Mouse (Mus musculus) hindbrain, embryonic 15.5 days (tissue): Measurements from ENCODE around the gene AI837181. TPM values are rescaled to one million over a fixed set of nuclear protein-coding genes. Genes with fewer than 3 reads are reported as not detected.

Source experiments
- ATAC-seq: fragments of 200-750 bp; cut with Nextera tagmentation; 2 replicates; pipeline ENCODE4 v1.8.0; 2017; ENCODE audit warnings: low read depth, moderate number of reproducible peaks, moderate TSS enrichment; ENCODE audit not compliant: low FRiP score
- H3K27ac ChIP-seq: fragments of 300-500 bp; sonication (generic); replicated peaks from 2 replicates; pipeline ENCODE4 v1.5.1; 2015; ENCODE audit warnings: mild to moderate bottlenecking, inconsistent platforms
- H3K27me3 ChIP-seq: fragments of 300-500 bp; sonication (generic); 2 replicates; pipeline ENCODE4 v1.6.1; 2015; ENCODE audit warnings: control low read depth, inconsistent platforms
- H3K36me3 ChIP-seq: fragments of 300-500 bp; sonication (generic); 2 replicates; pipeline ENCODE4 v1.6.1; 2015; ENCODE audit warnings: control low read depth, inconsistent platforms
- H3K4me1 ChIP-seq: fragments of 300-500 bp; sonication (generic); replicated peaks from 2 replicates; pipeline ENCODE4 v1.6.1; 2015; ENCODE audit warnings: control low read depth, inconsistent platforms
- H3K4me2 ChIP-seq: fragments of 300-500 bp; sonication (generic); 2 replicates; pipeline ENCODE4 v1.6.1; 2015; ENCODE audit warnings: moderate library complexity, mild to moderate bottlenecking, inconsistent platforms
- H3K4me3 ChIP-seq: fragments of 300-500 bp; sonication (generic); 2 replicates; pipeline ENCODE4 v1.5.1; 2015; ENCODE audit warnings: mild to moderate bottlenecking, inconsistent platforms
- H3K9ac ChIP-seq: fragments of 300-500 bp; sonication (generic); 2 replicates; pipeline ENCODE4 v1.6.1; 2015; ENCODE audit warnings: inconsistent platforms
- H3K9me3 ChIP-seq: fragments of 300-500 bp; sonication (generic); 2 replicates; pipeline ENCODE4 v1.6.1; 2016; ENCODE audit warnings: control low read depth, inconsistent platforms
- WGBS: fragments of 180-500 bp; shearing (Covaris S2); methylation state at CpG from one replicate; pipeline ENCODE4 v1.1.7; 2015; 5-methylcytosine and 5-hydroxymethylcytosine counted together
- polyA plus RNA-seq: library from polyadenylated mRNA; unstranded; fragments of >200 nt; fragmentation: Nextera tagmentation; extraction: Ambion mirVana; gene quantifications from 2 replicates; pipeline ENCODE4 v1.2.1, GENCODE M21; 2015

Gene AI837181
- polyA plus RNA-seq, 1 experiment from 2014 or later, result 82.4 TPM

- Histone ChIP-seq H3K9ac (no peak overlapping the region), H3K9me3 (no peaks in the 10 kb centered on the region), H3K36me3 (peaks cover 3% of the 10 kb centered on the region), H3K27me3 (0 out of 2 replicates have a peak, but pooled peaks cover 2% of the 10 kb centered on the region), H3K4me1 (peaks cover 29% of the 10 kb centered on the region), H3K4me2 (no peak overlapping the region), H3K4me3 (no peak overlapping the region), H3K27ac (no peak overlapping the region)
- WGBS, result 81% methylated on average over 4 of the region's 4 CpGs
- ATAC-seq, result no peak
These were observed 7.0 kb downstream of the AI837181 start for GRCm38 (mm10) chr19:5431911-5432464.

- peak; percentile 58; the same call in 1 of the 2 replicates for ATAC-seq
- Histone ChIP-seq H3K27me3 (0 out of 2 replicates have a peak, but pooled peaks cover 5% of the 10 kb centered on the region), H3K9me3 (no peaks in the 10 kb centered on the region), H3K27ac (peak overlapping the region; percentile 62; the same call in 1 of the 2 replicates), H3K4me2 (peak overlapping the region; percentile 54), H3K36me3 (no peaks in the 10 kb centered on the region), H3K4me1 (peaks cover 22% of the 10 kb centered on the region), H3K4me3 (0 out of 2 replicates have a peak overlapping the region, but pooled peaks have one; percentile 6), H3K9ac (no peak overlapping the region)
- WGBS, result 13% methylated on average over 16 of the region's 16 CpGs
These were observed 8.3 kb downstream of the AI837181 start for GRCm38 (mm10) chr19:5432992-5433852.

GRCm38 (mm10) chr19:5433951-5434350 lies 9.0 kb downstream of the AI837181 start:
- H3K9ac ChIP-seq, result no peak overlapping the region
- no peaks in the 10 kb centered on the region for H3K9me3 ChIP-seq
- peak overlapping the region; percentile 62; the same call in 1 of the 2 replicates for H3K27ac ChIP-seq
- H3K27me3 ChIP-seq, result 0 out of 2 replicates have a peak, but pooled peaks cover 5% of the 10 kb centered on the region
- H3K4me1 ChIP-seq, result peaks cover 22% of the 10 kb centered on the region
- WGBS, result 71% methylated on average over 7 of the region's 7 CpGs
- H3K4me2 ChIP-seq, result peak overlapping the region; percentile 54
- no peaks in the 10 kb centered on the region for H3K36me3 ChIP-seq
- H3K4me3 ChIP-seq, result no peak overlapping the region
- no peak for ATAC-seq

GRCm38 (mm10) chr19:5444371-5444908 lies 19.5 kb downstream of the AI837181 start:
- H3K9ac ChIP-seq, result no peak overlapping the region
- 69% methylated on average over 9 of the region's 9 CpGs for WGBS
- H3K9me3 ChIP-seq, result no peaks in the 10 kb centered on the region
- peaks cover 20% of the 10 kb centered on the region for H3K4me1 ChIP-seq
- no peak overlapping the region for H3K27ac ChIP-seq
- H3K36me3 ChIP-seq, result no peaks in the 10 kb centered on the region
- no peak for ATAC-seq
- H3K4me2 ChIP-seq, result no peak overlapping the region
- H3K4me3 ChIP-seq, result no peak overlapping the region
- peaks cover 46% of the 10 kb centered on the region for H3K27me3 ChIP-seq

DNA sequence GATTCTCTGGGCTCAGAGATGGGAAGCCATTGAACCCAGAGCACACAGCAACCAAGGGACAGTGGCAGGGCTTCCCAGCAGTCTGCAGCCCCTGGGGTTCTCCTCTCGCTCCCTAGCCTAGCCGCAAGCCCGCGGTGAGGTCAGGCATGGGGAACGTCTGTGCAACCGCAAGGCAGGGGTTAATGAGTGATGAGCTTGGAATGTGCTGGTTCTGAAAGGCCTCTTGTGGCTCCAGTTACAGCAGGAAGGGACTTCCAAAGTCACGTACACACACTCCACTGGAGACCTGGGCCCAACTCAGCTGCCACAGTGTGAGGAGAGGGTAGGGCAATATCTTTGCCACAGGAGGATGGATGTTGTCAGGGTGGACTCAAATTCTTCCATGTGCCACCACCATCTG lies 20.0 kb downstream of the AI837181 start:
- peaks cover 51% of the 10 kb centered on the region for H3K27me3 ChIP-seq
- 22% methylated on average over 7 of the region's 7 CpGs for WGBS
- H3K9ac ChIP-seq, result no peak overlapping the region

DNA sequence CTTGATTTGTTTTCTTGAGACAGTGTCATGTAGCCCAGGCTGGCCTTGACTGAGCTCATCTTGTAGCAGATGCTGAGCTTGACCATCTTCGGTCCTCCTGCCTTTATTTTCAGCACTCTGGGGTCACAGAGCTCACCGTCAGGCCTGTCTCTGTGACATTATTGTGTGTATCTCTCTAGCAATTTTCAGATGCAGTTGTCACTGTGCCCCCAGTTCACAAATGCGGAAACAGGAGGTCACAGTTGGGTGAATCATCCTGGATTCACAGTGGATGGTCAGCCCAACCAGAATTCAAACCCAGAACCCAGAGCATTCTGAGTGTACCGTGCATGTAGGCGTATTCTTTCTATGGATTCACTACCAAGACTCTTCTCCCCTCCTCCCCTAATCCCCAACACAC lies 20.8 kb downstream of the AI837181 start:
- Histone ChIP-seq H3K4me3 (no peak overlapping the region), H3K4me1 (peaks cover 20% of the 10 kb centered on the region), H3K27ac (no peak overlapping the region), H3K36me3 (no peaks in the 10 kb centered on the region), H3K9me3 (no peaks in the 10 kb centered on the region), H3K27me3 (peaks cover 59% of the 10 kb centered on the region), H3K4me2 (no peak overlapping the region), H3K9ac (no peak overlapping the region)
- 88% methylated on average over 5 of the region's 5 CpGs for WGBS
- ATAC-seq, result no peak

More for the DNA sequence above, 20.0 kb downstream of the AI837181 start:
- H3K4me1 ChIP-seq, result peaks cover 20% of the 10 kb centered on the region
- H3K4me2 ChIP-seq, result no peak overlapping the region
- no peaks in the 10 kb centered on the region for H3K36me3 ChIP-seq
- no peak for ATAC-seq
- no peaks in the 10 kb centered on the region for H3K9me3 ChIP-seq
- H3K4me3 ChIP-seq, result no peak overlapping the region
- H3K27ac ChIP-seq, result no peak overlapping the region

- under 1% methylated on average over 70 of the region's 70 CpGs for WGBS
- peaks cover 20% of the 10 kb centered on the region for H3K4me1 ChIP-seq
- peak within 1 kb of the TSS; percentile 42 for H3K9ac ChIP-seq
- H3K27ac ChIP-seq, result no peak within 1 kb of the TSS
- peak; percentile 78; the same call in 1 of the 2 replicates for ATAC-seq
- peak within 1 kb of the TSS; percentile 95 for H3K4me2 ChIP-seq
- H3K4me3 ChIP-seq, result peak within 1 kb of the TSS; percentile 63
- H3K9me3 ChIP-seq, result no peaks in the 10 kb centered on the region
- peaks cover 66% of the 10 kb centered on the region for H3K27me3 ChIP-seq
- no peaks in the 10 kb centered on the region for H3K36me3 ChIP-seq
These were observed 22.8 kb downstream of the AI837181 start, which contains the start of gene Fosl1 for GRCm38 (mm10) chr19:5447515-5448353. TSS of gene Fosl1 (plus strand) at chr19:5447547.

- 0 out of 2 replicates have a peak, but pooled peaks have one; percentile 12 for ATAC-seq
- Histone ChIP-seq H3K4me3 (peak overlapping the region; percentile 63), H3K9ac (no peak overlapping the region), H3K9me3 (no peaks in the 10 kb centered on the region), H3K4me2 (peak overlapping the region; percentile 95), H3K4me1 (peaks cover 20% of the 10 kb centered on the region), H3K27me3 (peaks cover 66% of the 10 kb centered on the region), H3K36me3 (no peaks in the 10 kb centered on the region), H3K27ac (no peak overlapping the region)
- 9% methylated on average over 36 of the region's 36 CpGs for WGBS
These were observed 23.6 kb downstream of the AI837181 start for GRCm38 (mm10) chr19:5448354-5449150.

DNA sequence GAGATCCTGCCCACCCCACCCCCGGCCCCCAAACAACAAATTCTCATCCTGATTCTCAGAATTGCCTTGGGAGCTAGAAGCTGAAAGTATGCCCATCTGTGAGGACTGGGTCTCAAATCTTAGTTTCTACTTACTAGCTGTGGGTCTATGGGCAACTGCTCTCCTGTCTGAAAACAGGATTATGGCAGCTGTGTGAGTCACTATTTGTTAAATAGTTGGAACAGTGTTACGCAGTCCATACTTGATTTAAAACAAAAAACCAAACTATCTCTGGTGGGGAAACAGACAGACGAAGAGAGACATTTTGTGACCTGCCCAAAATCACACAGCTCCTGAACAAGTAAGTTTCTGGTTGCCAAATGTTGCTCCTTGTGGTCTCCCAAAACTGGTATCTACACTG lies 24.7 kb downstream of the AI837181 start:
- no peak overlapping the region for H3K27ac ChIP-seq
- no peaks in the 10 kb centered on the region for H3K9me3 ChIP-seq
- ATAC-seq, result no peak
- H3K4me3 ChIP-seq, result no peak overlapping the region
- no peaks in the 10 kb centered on the region for H3K36me3 ChIP-seq
- H3K27me3 ChIP-seq, result peaks cover 64% of the 10 kb centered on the region
- H3K9ac ChIP-seq, result no peak overlapping the region
- H3K4me1 ChIP-seq, result peaks cover 23% of the 10 kb centered on the region
- 92% methylated on average over 3 of the region's 3 CpGs for WGBS
- H3K4me2 ChIP-seq, result no peak overlapping the region

DNA sequence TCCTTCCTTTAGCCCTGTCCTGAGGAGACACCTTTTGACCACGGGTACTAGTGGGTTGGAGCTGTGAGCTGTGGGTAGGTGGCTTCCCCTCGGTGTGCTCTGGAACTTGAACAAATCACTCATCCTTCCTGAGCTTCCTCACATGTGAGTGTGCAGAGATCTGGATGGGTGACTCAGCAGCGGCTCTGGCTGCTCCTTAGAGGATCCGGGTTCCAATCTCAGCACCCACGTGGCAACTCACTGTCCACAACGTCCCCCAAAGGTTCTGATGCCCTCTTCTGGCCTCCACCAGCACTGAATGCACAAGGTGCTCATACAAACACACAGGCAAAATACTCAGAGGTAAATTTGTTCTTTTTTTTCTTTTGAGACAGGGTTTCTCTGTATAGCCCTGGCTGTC lies 26.8 kb downstream of the AI837181 start:
- Histone ChIP-seq H3K4me3 (no peak overlapping the region), H3K36me3 (no peaks in the 10 kb centered on the region), H3K9me3 (no peaks in the 10 kb centered on the region), H3K27ac (no peak overlapping the region), H3K4me1 (peaks cover 44% of the 10 kb centered on the region), H3K9ac (no peak overlapping the region), H3K4me2 (no peak overlapping the region), H3K27me3 (peaks cover 47% of the 10 kb centered on the region)
- 79% methylated on average over 6 of the region's 6 CpGs for WGBS
- no peak for ATAC-seq

DNA sequence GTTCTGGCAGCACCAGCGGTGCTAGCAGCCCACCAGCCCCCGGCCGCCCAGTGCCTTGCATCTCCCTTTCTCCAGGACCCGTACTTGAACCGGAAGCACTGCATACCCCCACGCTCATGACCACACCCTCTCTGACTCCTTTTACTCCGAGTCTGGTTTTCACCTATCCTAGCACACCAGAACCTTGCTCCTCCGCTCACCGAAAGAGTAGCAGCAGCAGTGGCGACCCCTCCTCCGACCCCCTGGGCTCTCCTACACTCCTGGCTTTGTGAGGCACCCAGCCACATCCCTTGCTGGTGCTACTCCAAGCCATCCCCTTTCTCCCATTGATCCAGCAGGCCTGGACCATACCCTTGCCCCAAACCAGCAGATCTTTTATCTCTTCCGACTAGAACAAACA lies 30.1 kb downstream of the AI837181 start:
- no peaks in the 10 kb centered on the region for H3K36me3 ChIP-seq
- no peaks in the 10 kb centered on the region for H3K9me3 ChIP-seq
- H3K27me3 ChIP-seq, result peaks cover 14% of the 10 kb centered on the region
- no peak for ATAC-seq
- 0 out of 2 replicates have a peak overlapping the region, but pooled peaks have one; percentile 6 for H3K27ac ChIP-seq
- peak overlapping the region; percentile 84 for H3K4me2 ChIP-seq
- peaks cover 37% of the 10 kb centered on the region for H3K4me1 ChIP-seq
- peak overlapping the region; percentile 89; the same call in 1 of the 2 replicates for H3K9ac ChIP-seq
- WGBS, result 83% methylated on average over 12 of the region's 12 CpGs
- peak overlapping the region; percentile 81; the same call in 1 of the 2 replicates for H3K4me3 ChIP-seq
